Mouse (Mus musculus) forebrain, embryonic 10.5 days (tissue): ENCODE data around the gene Morn2. TPM values are rescaled to one million over a fixed set of nuclear protein-coding genes. Genes with fewer than 3 reads are reported as not detected.

Experiments used
- DNase-seq: peaks from one replicate; pipeline ENCODE4 v3.0.0-alpha.2; 2017; ENCODE audit warnings: low spot score; ENCODE audit errors: extremely low spot score
- H3K27ac ChIP-seq: fragments of 300-500 bp; sonication (generic); 2 replicates; pipeline ENCODE4 v1.5.1; 2016; ENCODE audit warnings: mild to moderate bottlenecking
- H3K27me3 ChIP-seq: fragments of 300-500 bp; sonication (generic); 2 replicates; pipeline ENCODE4 v1.6.1; 2016; ENCODE audit warnings: mild to moderate bottlenecking; ENCODE audit not compliant: poor library complexity, severe bottlenecking
- H3K36me3 ChIP-seq: fragments of 300-500 bp; sonication (generic); replicated peaks from 2 replicates; pipeline ENCODE4 v1.6.1; 2016; ENCODE audit warnings: mild to moderate bottlenecking, moderate library complexity
- H3K4me1 ChIP-seq: fragments of 300-500 bp; sonication (generic); 2 replicates; pipeline ENCODE4 v1.6.1; 2016
- H3K4me3 ChIP-seq: fragments of 300-500 bp; sonication (generic); 2 replicates; pipeline ENCODE4 v1.5.1; 2016; ENCODE audit warnings: mild to moderate bottlenecking, moderate library complexity
- H3K9me3 ChIP-seq: fragments of 300-500 bp; sonication (generic); 2 replicates; pipeline ENCODE4 v1.6.1; 2016; ENCODE audit warnings: mild to moderate bottlenecking, moderate library complexity
- WGBS: fragments of 180-500 bp; shearing (Covaris S2); methylation state at CpG from one replicate; pipeline ENCODE4 v1.1.7; 2016; 5-methylcytosine and 5-hydroxymethylcytosine counted together
- polyA plus RNA-seq: library from polyadenylated mRNA; unstranded; fragments of >200 nt; fragmentation: Nextera tagmentation; extraction: Ambion mirVana; gene quantifications from 2 replicates; pipeline ENCODE4 v1.2.1, GENCODE M21; 2016

The Morn2 gene
- polyA plus RNA-seq, 1 experiment from 2014 or later = 35.1 TPM

DNA sequence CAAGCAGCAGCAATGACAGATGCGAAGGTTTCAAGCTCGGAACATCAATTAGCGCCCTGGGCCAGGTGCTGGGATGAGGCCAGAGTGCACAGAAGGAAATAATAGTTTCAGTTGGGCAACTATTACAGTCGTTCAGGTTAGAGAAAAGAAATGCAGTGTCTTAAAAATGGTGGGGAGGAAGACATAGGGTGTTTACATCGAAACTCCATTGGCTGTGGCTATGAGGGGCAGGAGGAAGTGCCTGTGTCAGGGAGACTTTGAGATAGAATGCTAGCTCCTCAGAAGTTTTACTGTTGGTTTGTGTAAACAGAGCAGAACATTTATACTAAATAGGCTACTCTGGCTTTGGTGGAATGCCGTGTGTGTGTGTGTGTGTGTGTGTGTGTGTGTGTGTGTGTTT, 2.0 kb upstream of the Morn2 start:
- Histone ChIP-seq H3K27me3 (no peaks in the 10 kb centered on the region), H3K36me3 (0 out of 2 replicates have a peak, but pooled peaks cover 2% of the 10 kb centered on the region), H3K4me1 (peaks cover 16% of the 10 kb centered on the region), H3K27ac (no peak overlapping the region), H3K9me3 (no peaks in the 10 kb centered on the region), H3K4me3 (no peak overlapping the region)
- 84% methylated on average over 6 of the region's 6 CpGs for WGBS
- no peak for DNase-seq

DNA sequence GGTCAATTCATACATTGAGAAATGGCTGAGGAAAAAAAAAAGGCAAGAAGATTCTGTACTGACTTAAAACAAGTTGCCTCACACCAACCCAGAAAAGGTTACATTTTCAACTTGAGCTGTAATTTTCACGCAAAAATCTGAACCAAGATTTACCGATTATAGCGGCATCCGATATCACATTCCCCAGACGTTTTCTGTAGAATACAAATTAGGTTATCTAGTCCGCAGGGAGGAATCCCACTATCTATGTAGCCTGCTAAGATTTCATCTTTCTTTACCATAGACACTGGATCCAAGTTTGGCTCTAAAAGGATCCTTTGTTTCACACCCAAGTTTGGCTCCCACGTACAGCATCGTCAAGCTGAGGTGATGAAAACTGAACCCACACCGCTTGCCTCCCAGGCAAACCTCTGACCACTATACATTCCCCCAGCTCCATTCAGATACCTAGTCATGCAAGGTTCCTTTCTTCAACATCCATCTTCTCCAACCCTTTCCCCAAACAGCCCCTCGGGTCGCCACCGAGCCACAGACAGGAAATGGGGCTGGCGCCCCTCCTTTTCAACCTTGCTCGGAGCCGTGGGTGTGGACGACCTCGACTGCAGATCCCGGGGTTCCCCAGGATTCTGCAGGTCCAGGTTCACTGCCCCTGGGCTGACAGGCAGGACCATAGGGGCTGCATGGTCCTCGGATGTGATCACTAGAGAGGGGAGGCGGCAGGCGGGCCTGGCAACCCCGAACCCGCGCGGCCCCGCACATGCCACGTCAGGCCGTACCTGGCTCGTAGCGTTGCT, 526 bp upstream of the Morn2 start:
- Histone ChIP-seq H3K4me1 (peaks cover 16% of the 10 kb centered on the region), H3K27ac (peak overlapping the region; percentile 87), H3K36me3 (0 out of 2 replicates have a peak, but pooled peaks cover 2% of the 10 kb centered on the region), H3K9me3 (no peaks in the 10 kb centered on the region), H3K27me3 (no peaks in the 10 kb centered on the region), H3K4me3 (peak overlapping the region; percentile 73)
- DNase-seq = no peak
- 1% methylated on average over 30 of the region's 30 CpGs for WGBS

DNA sequence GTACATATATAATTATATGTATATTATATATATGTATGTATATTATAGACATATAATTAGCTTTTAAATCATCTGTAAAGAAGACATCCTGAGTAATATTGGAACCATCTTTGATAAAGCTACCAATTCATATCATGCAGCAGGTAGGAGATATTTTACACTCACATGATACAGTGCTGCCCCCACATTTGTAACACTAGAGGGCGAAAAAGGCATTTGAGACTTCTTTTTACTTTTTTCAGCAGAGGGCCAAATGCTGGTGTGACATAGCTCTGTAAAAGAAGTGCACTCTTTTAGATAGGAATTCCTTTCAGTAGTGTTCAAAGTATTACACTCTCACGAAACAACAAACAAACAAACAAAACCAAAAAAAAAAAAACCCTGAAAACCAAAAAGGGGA, 1.1 kb downstream of the Morn2 start:
- Histone ChIP-seq H3K9me3 (no peaks in the 10 kb centered on the region), H3K4me1 (peaks cover 16% of the 10 kb centered on the region), H3K4me3 (no peak overlapping the region), H3K27ac (no peak overlapping the region), H3K36me3 (no peaks in the 10 kb centered on the region), H3K27me3 (no peaks in the 10 kb centered on the region)
- DNase-seq = no peak
- WGBS = 25% methylated on average over 2 of the region's 2 CpGs

DNA sequence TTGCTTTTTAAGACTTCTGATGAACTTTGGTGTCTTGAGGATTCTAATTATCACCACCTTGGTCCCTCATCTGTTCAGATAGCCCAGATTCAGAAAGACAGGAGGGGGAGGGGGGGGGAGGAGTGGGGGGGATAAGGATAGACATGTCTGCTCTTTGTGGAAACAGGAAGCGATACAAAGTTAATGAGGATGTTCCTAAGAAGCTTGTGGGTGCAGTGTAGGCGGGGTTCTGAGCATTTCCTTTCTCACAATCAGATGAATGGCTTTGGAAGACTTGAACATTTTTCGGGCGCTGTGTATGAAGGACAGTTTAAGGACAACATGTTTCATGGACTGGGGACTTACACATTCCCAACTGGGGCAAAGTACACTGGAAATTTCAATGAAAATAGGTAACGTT, 5.3 kb downstream of the Morn2 start:
- no peaks in the 10 kb centered on the region for H3K9me3 ChIP-seq
- no peak for DNase-seq
- 90% methylated on average over 5 of the region's 5 CpGs for WGBS
- no peaks in the 10 kb centered on the region for H3K27me3 ChIP-seq
- H3K4me3 ChIP-seq = no peak overlapping the region
- H3K36me3 ChIP-seq = no peaks in the 10 kb centered on the region
- no peak overlapping the region for H3K27ac ChIP-seq
- no peaks in the 10 kb centered on the region for H3K4me1 ChIP-seq

DNA sequence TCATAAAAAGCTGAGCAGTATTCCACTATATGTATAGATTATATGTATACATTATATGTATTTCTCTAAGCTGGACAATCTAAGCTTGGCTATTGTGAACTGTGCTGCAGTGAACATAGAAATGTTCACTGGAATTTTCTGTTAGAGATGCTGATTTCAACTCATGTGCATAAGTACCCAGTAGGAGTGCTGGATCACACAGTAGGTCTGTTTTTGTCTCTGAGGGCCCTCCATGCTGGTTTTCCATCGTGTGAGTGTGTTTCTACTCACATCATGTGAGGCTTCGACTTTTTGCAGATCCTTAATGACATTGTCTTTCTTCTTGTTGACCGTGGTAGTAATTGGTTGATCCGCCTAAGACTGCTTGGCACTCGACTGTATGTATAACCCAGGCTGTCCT, 8.8 kb downstream of the Morn2 start:
- Histone ChIP-seq H3K4me1 (no peaks in the 10 kb centered on the region), H3K36me3 (no peaks in the 10 kb centered on the region), H3K4me3 (no peak overlapping the region), H3K27me3 (no peaks in the 10 kb centered on the region), H3K9me3 (no peaks in the 10 kb centered on the region), H3K27ac (no peak overlapping the region)
- 93% methylated on average over 5 of the region's 5 CpGs for WGBS
- DNase-seq = no peak

DNA sequence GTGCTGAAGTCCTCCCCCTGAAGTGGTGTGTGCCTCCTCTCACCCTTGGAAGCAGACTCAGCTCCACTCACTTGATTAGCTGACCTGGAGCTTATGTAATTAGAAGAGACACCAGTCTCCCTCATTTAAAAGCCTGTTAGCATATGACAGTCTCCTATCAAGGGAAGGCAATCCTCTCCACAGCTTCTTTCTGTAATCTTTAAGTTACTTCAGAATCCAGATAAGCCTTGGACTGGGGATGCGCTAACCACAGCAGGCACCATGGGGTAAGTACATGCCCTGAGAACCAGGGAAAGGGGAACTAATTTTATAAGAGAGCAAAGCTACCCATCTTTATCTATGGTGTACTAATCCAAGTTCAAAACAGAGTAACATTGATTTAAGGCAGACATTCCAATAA, 17.2 kb downstream of the Morn2 start, which contains the start of gene Arhgef33:
Gene Arhgef33, plus strand, starts transcription at position 157 of the 400 bp plus-strand sequence.
- H3K36me3 ChIP-seq = no peaks in the 10 kb centered on the region
- H3K27ac ChIP-seq = no peak within 1 kb of the TSS
- H3K4me1 ChIP-seq = peaks cover 17% of the 10 kb centered on the region; the same call in 1 of the 2 replicates
- no peaks in the 10 kb centered on the region for H3K9me3 ChIP-seq
- DNase-seq = no peak
- WGBS = 91% methylated on average over 1 of the region's 1 CpGs
- no peaks in the 10 kb centered on the region for H3K27me3 ChIP-seq
- no peak within 1 kb of the TSS for H3K4me3 ChIP-seq

DNA sequence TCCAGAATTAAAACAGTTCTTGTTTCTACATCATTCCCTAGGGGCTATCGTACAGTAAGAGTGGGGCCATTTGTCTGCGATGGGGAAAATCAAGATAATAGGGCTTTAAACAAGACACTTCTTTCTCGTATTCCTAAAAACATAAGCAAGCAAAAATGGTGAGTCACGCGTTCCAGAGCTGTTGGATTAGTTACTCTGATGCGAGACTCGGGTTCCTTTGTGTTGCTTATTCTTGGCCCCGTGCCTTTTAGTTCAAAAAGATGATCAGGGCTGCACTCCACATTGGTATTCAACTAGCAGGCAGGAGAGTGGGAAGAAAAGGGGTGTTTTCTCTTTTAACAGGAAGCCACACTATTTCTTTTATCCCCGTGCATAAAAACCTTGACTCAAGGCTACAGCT, 21.8 kb downstream of the Morn2 start:
- no peak overlapping the region for H3K4me3 ChIP-seq
- WGBS = 84% methylated on average over 9 of the region's 9 CpGs

DNA sequence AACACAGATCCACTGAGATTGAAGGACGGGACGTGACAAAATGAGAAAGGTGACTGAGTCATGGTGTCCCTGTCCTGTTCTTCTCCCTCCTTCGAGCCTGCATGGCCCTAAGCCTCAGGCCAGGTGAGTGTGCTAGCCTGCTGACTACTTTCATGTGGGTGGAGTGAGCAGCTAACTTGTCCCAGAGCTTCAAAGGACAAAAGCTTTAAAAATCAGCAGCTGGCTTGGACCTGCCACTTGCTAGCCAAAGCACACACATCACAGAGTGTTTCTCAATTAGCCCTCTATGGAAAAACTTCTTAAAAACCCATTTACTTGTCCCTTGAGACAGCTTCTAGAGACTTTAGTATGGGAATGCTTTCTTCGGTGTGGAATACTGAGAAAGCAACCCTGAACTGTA, 22.4 kb downstream of the Morn2 start:
- no peak overlapping the region for H3K27ac ChIP-seq
- no peak overlapping the region for H3K4me3 ChIP-seq
- peaks cover 14% of the 10 kb centered on the region; the same call in 1 of the 2 replicates for H3K4me1 ChIP-seq
- 84% methylated on average over 4 of the region's 4 CpGs for WGBS
- no peak for DNase-seq
- no peaks in the 10 kb centered on the region for H3K36me3 ChIP-seq
- no peaks in the 10 kb centered on the region for H3K27me3 ChIP-seq
- no peaks in the 10 kb centered on the region for H3K9me3 ChIP-seq

More for the DNA sequence above, 21.8 kb downstream of the Morn2 start:
- Histone ChIP-seq H3K27me3 (no peaks in the 10 kb centered on the region), H3K4me1 (peaks cover 17% of the 10 kb centered on the region; the same call in 1 of the 2 replicates), H3K36me3 (no peaks in the 10 kb centered on the region), H3K9me3 (no peaks in the 10 kb centered on the region), H3K27ac (0 out of 2 replicates have a peak overlapping the region, but pooled peaks have one; percentile 35)
- DNase-seq = no peak

DNA sequence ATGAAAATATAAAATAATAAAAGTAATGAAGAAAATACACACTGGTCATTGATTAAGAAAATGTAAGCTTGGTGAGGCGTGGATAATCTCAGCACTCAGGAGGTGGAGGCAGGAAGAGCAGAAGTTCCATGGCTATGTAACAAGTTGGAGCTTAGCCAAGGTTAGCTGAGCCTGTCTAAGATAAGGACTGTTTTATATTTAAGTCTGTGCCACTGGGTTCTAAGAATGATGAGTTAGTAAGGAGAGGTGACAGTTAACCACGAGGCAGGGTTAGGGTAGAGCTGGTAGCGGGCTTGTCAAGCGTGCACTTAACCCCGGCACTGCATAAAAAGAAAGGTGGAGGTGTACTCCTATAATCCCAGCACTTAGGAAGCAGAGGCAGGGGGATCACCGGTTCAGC, 32.2 kb downstream of the Morn2 start:
- no peaks in the 10 kb centered on the region for H3K27me3 ChIP-seq
- WGBS = 88% methylated on average over 6 of the region's 6 CpGs
- H3K27ac ChIP-seq = no peak overlapping the region
- no peak for DNase-seq
- H3K9me3 ChIP-seq = no peaks in the 10 kb centered on the region
- no peaks in the 10 kb centered on the region for H3K4me1 ChIP-seq
- H3K4me3 ChIP-seq = no peak overlapping the region
- no peaks in the 10 kb centered on the region for H3K36me3 ChIP-seq

DNA sequence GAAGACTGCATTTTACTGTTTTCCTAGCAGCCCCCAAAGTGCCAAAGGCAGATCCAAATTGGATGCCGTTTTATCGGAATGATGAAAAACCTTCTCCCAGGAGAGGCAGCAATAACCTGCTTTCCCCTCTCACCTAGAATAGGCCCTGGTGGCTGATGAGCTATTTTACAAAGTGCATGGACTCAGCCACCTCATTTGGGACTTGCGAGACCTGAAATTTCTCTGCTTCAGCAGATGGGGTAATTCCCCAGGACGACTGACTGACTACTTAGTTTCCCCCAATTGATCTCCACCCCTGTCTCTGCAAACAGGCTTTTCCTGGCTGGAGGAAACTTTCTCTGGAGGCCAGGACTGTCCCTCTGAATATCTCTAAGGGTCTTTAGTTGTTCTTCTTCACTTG, 33.0 kb downstream of the Morn2 start:
- no peak for DNase-seq
- Histone ChIP-seq H3K27me3 (no peaks in the 10 kb centered on the region), H3K9me3 (no peaks in the 10 kb centered on the region), H3K27ac (no peak overlapping the region), H3K36me3 (no peaks in the 10 kb centered on the region), H3K4me1 (no peaks in the 10 kb centered on the region), H3K4me3 (no peak overlapping the region)
- 86% methylated on average over 4 of the region's 4 CpGs for WGBS

DNA sequence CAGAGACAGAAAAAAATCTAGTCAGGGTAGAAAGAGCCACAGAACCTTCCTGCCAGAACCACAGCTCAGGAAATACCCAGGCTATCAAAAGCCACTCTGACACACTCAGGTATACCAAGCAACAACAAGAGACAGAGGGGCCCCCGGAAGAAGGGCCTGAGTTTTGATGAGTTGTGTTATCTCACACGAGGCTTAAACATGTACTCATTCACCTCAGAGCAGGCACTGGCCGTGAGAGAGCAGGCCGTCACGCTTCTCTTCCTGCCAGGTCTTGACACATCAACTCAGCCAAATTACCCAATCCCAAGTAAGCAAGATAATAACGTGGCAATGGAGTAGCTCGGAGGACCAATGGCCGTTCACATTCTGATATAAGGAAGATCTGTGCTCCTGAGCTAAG, 33.7 kb downstream of the Morn2 start:
- WGBS = 83% methylated on average over 8 of the region's 8 CpGs
- no peak for DNase-seq
- no peaks in the 10 kb centered on the region for H3K9me3 ChIP-seq
- H3K36me3 ChIP-seq = no peaks in the 10 kb centered on the region
- no peak overlapping the region for H3K4me3 ChIP-seq
- H3K27ac ChIP-seq = no peak overlapping the region
- H3K4me1 ChIP-seq = no peaks in the 10 kb centered on the region
- H3K27me3 ChIP-seq = no peaks in the 10 kb centered on the region

DNA sequence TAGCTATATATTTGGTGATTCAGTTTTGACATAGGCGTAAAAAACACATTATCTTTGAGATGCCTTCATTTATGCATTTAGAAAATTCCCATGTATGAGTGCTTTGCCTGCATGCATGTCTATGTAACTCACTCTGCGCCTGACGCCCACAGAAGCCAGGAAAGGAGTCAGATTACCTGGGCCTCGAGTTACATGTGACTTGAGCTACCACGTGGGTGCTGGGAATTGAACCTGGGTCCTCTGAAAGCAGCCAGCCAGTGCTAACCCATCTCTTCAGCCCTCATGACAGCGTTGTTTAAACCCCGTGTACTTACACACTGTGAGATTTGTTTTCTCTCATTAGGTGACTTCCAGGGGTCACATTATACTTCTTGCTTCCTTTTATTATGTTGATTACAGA, 34.5 kb downstream of the Morn2 start:
- H3K27ac ChIP-seq = no peak overlapping the region
- WGBS = 87% methylated on average over 7 of the region's 7 CpGs
- H3K4me1 ChIP-seq = no peaks in the 10 kb centered on the region
- H3K27me3 ChIP-seq = no peaks in the 10 kb centered on the region
- no peak for DNase-seq
- no peak overlapping the region for H3K4me3 ChIP-seq
- H3K9me3 ChIP-seq = no peaks in the 10 kb centered on the region
- no peaks in the 10 kb centered on the region for H3K36me3 ChIP-seq

DNA sequence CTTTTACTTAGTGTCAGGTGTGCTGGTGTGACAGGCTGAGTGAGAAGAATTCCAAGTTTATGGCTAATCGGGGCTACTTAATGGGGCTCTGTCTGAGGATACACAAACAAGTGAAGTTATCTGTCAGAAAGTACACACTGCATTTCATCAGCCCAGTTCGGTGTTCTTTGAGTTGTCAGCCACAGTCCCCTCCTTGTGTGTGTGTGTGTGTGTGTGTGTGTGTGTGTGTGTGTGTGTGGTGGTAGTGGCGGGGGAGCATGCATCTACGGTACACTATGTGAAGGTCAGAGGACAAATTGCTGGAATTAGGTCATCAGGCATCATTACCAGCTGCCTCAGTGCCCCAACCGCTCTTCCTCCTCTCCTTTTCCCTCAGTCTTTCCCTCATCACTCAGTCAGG, 35.5 kb downstream of the Morn2 start:
- H3K9me3 ChIP-seq = no peaks in the 10 kb centered on the region
- H3K27ac ChIP-seq = no peak overlapping the region
- no peaks in the 10 kb centered on the region for H3K36me3 ChIP-seq
- H3K4me3 ChIP-seq = no peak overlapping the region
- H3K4me1 ChIP-seq = no peaks in the 10 kb centered on the region
- H3K27me3 ChIP-seq = no peaks in the 10 kb centered on the region
- WGBS = 94% methylated on average over 5 of the region's 5 CpGs
- no peak for DNase-seq
